Mouse (Mus musculus): ENCODE measurements around the gene Afdn.

DNA sequence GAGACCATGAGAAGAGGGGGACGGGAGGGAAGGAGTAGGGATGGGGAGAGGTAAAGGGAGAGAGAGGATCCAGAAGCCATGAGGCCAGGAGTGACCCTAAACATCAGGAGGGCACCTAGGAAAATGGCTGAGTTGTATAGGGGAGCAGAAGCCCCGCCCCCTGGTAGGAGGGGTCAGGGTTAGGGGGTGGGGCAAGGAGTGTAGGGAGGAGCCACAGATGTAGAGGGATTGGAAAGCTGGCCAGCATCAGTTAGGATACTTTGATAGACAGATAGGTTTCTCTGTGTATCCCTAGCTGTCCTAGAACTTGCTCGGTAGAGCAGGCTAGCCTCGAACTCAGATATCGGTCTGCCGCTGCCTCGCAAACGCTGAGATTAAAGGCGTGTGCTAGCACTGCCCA lies 12.7 kb upstream of the Afdn start:
- no peak for TF ChIP-seq POLR2A (IDR thresholded peaks at IDR 0.05; ENCODE audit: control insufficient read depth, extremely low read depth, insufficient read depth, low read length, poor library complexity)
- no peak for TF ChIP-seq CTCF (IDR thresholded peaks at IDR 0.05; ENCODE audit: borderline replicate concordance, control insufficient read depth, extremely low read depth, insufficient read depth, low read length, poor library complexity)

Data from thymus, adult 2 months (tissue).